In the genomic region with DNA sequence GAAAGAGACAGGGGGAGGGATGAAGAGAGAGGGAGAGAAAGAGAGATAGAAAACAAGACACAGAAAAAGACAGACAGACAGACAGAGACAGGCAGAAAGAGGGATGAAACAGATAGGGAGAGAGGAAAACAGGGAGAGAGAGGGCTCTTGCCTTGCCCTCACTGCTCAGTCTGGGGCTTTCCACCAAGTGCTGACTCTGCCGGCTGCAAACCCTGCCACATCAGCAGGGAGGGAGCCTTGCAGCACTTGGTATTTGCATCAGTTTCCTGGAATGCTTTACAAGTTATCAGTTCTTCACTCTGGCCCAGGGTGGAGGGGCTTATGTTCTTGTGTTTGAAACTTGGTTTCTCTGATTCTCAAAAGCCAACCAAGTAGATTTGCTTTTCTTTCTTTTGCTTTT, we compare ENCODE assay signal across 9 mouse cellular contexts. TPM values are rescaled to one million over a fixed set of nuclear protein-coding genes. Genes with fewer than 3 reads are reported as not detected.
DNase-seq lines count a peak whose midpoint lies in the region; ATAC-seq lines count a peak whose summit lies in the region.
"Had no signal": no experiment of that assay in that cellular context is flagged by ENCODE, and none has a peak within 500 bp of the region (broad histone marks: within the 10 kb centered on the region; RNA-seq: fewer than 3 reads in every experiment).

No protein-coding gene starts in this region.

- no peak overlapping the region for H3K4me3 ChIP-seq in lung, embryonic 15.5 days
- H3K4me3 ChIP-seq in heart, embryonic 14.5 days (ENCODE audit: control insufficient read depth in 1 of 2, insufficient read depth in 1 of 2, low read depth in 1 of 2, low read length in 2 of 2), result no peak overlapping the region
- H3K4me3 ChIP-seq in stomach, embryonic 15.5 days (replicated peaks), result no peak overlapping the region
- H3K4me3 ChIP-seq: hindbrain, embryonic 13.5 days had no signal

- peak overlapping the region; percentile 33; the same call in 1 of the 2 replicates for H3K27ac ChIP-seq in lung, embryonic 15.5 days
- peak overlapping the region; percentile 46 to 63; a peak in 3 of 4 replicates for H3K27ac ChIP-seq in heart, embryonic 14.5 days (replicated peaks in 1 of 2; ENCODE audit: control insufficient read depth in 1 of 2, insufficient read depth in 1 of 2, low read depth in 2 of 2, low read length in 2 of 2)
- H3K27ac ChIP-seq in stomach, embryonic 15.5 days, result peak overlapping the region; percentile 26; the same call in 1 of the 2 replicates
- H3K27ac ChIP-seq: hindbrain, embryonic 13.5 days had no signal

- H3K9me3 ChIP-seq in lung, embryonic 15.5 days, result no peaks in the 10 kb centered on the region
- no peaks in the 10 kb centered on the region for H3K9me3 ChIP-seq in heart, embryonic 14.5 days (ENCODE audit: control insufficient read depth, low read length)
- H3K9me3 ChIP-seq in stomach, embryonic 15.5 days, result no peaks in the 10 kb centered on the region
- H3K9me3 ChIP-seq: hindbrain, embryonic 13.5 days had no signal

- no peaks in the 10 kb centered on the region for H3K36me3 ChIP-seq in lung, embryonic 15.5 days
- no peaks in the 10 kb centered on the region for H3K36me3 ChIP-seq in heart, embryonic 14.5 days (ENCODE audit: control insufficient read depth, insufficient read depth, low read length)
- no peaks in the 10 kb centered on the region for H3K36me3 ChIP-seq in stomach, embryonic 15.5 days
- H3K36me3 ChIP-seq: hindbrain, embryonic 13.5 days had no signal

- no peak overlapping the region for H3K4me2 ChIP-seq in lung, embryonic 15.5 days
- H3K4me2 ChIP-seq in heart, embryonic 14.5 days (ENCODE audit: low read length), result peak overlapping the region; percentile 21; the same call in 1 of the 2 replicates
- H3K4me2 ChIP-seq in stomach, embryonic 15.5 days, result no peak overlapping the region
- H3K4me2 ChIP-seq: hindbrain, embryonic 13.5 days had no signal

- ATAC-seq in lung, embryonic 15.5 days (ENCODE audit: borderline replicate concordance, extremely low read depth, low FRiP score, low TSS enrichment), result no peak
- ATAC-seq in heart, embryonic 14.5 days (ENCODE audit: insufficient number of reproducible peaks, insufficient read depth, low FRiP score, low read depth), result no peak
- no peak for ATAC-seq in stomach, embryonic 15.5 days (ENCODE audit: insufficient read depth, low FRiP score, low read depth)

- DNase-seq in lung, postnatal 25 days (ENCODE audit: low spot score), result no peak
- peak; percentile 44 for DNase-seq in embryo, embryonic 11 days
- DNase-seq in thymus, postnatal 25 days, result no peak
- no peak for DNase-seq in retina, postnatal 1 day
- DNase-seq: layer of hippocampus, postnatal 36 days had no signal

- H3K4me1 ChIP-seq in lung, embryonic 15.5 days, result peaks cover 10% of the 10 kb centered on the region
- H3K4me1 ChIP-seq in heart, embryonic 14.5 days (ENCODE audit: control insufficient read depth in 2 of 2, insufficient read depth in 2 of 2, low read length in 2 of 2), result no peaks in the 10 kb centered on the region; a peak in 2 of 4 replicates
- peaks cover 4% of the 10 kb centered on the region; the same call in 1 of the 2 replicates for H3K4me1 ChIP-seq in stomach, embryonic 15.5 days

- no peaks in the 10 kb centered on the region for H3K27me3 ChIP-seq in lung, embryonic 15.5 days
- H3K27me3 ChIP-seq in heart, embryonic 14.5 days (ENCODE audit: control insufficient read depth, insufficient read depth, low read length), result no peaks in the 10 kb centered on the region
- no peaks in the 10 kb centered on the region for H3K27me3 ChIP-seq in stomach, embryonic 15.5 days (replicated peaks)

- H3K9ac ChIP-seq in lung, embryonic 15.5 days, result no peak overlapping the region
- 0 out of 2 replicates have a peak overlapping the region, but pooled peaks have one; percentile 13 for H3K9ac ChIP-seq in heart, embryonic 14.5 days (ENCODE audit: low read length)
- no peak overlapping the region for H3K9ac ChIP-seq in stomach, embryonic 15.5 days
- H3K9ac ChIP-seq: hindbrain, embryonic 13.5 days had no signal

- 0% methylated on average over 1 of the region's 1 CpGs for WGBS in lung, embryonic 15.5 days
- WGBS in heart, embryonic 14.5 days, result 0% methylated on average over 1 of the region's 1 CpGs
- 0% methylated on average over 1 of the region's 1 CpGs for WGBS in stomach, embryonic 15.5 days

RNA-seq across cellular contexts. Expression of a gene that starts 1.5 kb away (rescaled TPM):
- 726 and 742 TPM in 2 replicates for polyA plus RNA-seq in lung, embryonic 15.5 days (2015; fragmentation: Nextera tagmentation; extraction: Ambion mirVana)
- 302 and 373 TPM in 2 replicates for polyA plus RNA-seq in heart, embryonic 14.5 days (2014; fragmentation: Nextera tagmentation; extraction: Ambion mirVana)
- 740 and 755 TPM in 2 replicates for polyA plus RNA-seq in stomach, embryonic 15.5 days (2015; fragmentation: Nextera tagmentation; extraction: Ambion mirVana)
